Mouse (Mus musculus) forebrain, embryonic 12.5 days (tissue): ENCODE data around the gene Dock1. TPM values are rescaled to one million over a fixed set of nuclear protein-coding genes. Genes with fewer than 3 reads are reported as not detected.
A peak's percentile ranks its signal among the peaks of the same experiment; 100 is the strongest.

Experiments
- ATAC-seq: fragments of 200-750 bp; cut with Nextera tagmentation; 2 replicates; pipeline ENCODE4 v1.8.0; 2017; ENCODE audit warnings: moderate TSS enrichment; ENCODE audit not compliant: low FRiP score
- H3K27ac ChIP-seq: fragments of 300-500 bp; sonication (generic); 2 replicates; pipeline ENCODE4 v1.5.1; 2016; ENCODE audit warnings: mild to moderate bottlenecking
- H3K27me3 ChIP-seq: fragments of 300-500 bp; sonication (generic); 2 replicates; pipeline ENCODE4 v1.6.1; 2016; ENCODE audit warnings: mild to moderate bottlenecking
- H3K36me3 ChIP-seq: fragments of 300-500 bp; sonication (generic); replicated peaks from 2 replicates; pipeline ENCODE4 v1.6.1; 2016; ENCODE audit warnings: mild to moderate bottlenecking
- H3K4me1 ChIP-seq: fragments of 300-500 bp; sonication (generic); 2 replicates; pipeline ENCODE4 v1.6.1; 2016
- H3K4me2 ChIP-seq: fragments of 300-500 bp; sonication (generic); 2 replicates; pipeline ENCODE4 v1.6.1; 2016; ENCODE audit warnings: mild to moderate bottlenecking, moderate library complexity
- H3K4me3 ChIP-seq: fragments of 300-500 bp; sonication (generic); replicated peaks from 2 replicates; pipeline ENCODE4 v1.5.1; 2016; ENCODE audit warnings: mild to moderate bottlenecking
- H3K9ac ChIP-seq: fragments of 300-500 bp; sonication (generic); 2 replicates; pipeline ENCODE4 v1.6.1; 2016; ENCODE audit warnings: mild to moderate bottlenecking
- H3K9me3 ChIP-seq: fragments of 300-500 bp; sonication (generic); 2 replicates; pipeline ENCODE4 v1.6.1; 2016
- whole genome bisulfite sequencing: fragments of 180-500 bp; shearing (Covaris S2); methylation state at CpG from one replicate; pipeline ENCODE4 v1.1.7; 2016; 5-methylcytosine and 5-hydroxymethylcytosine counted together
- polyA plus RNA-seq: library from polyadenylated mRNA; unstranded; fragments of >200 nt; fragmentation: Nextera tagmentation; extraction: Ambion mirVana; gene quantifications from 2 replicates; pipeline ENCODE4 v1.2.1, GENCODE M21; 2016

The Dock1 gene
- polyA plus RNA-seq, result 23.3 and 24.4 TPM in 2 replicates

GRCm38 (mm10) chr7:134670312-134671002, at the start of gene Dock1:
TSS of gene Dock1 (plus strand) at chr7:134670654.
- peak; percentile 88 for ATAC-seq
- Histone ChIP-seq H3K4me2 (peak within 1 kb of the TSS; percentile 92), H3K9ac (peak within 1 kb of the TSS; percentile 80), H3K27ac (peak within 1 kb of the TSS; percentile 42; the same call in 1 of the 2 replicates), H3K9me3 (no peaks in the 10 kb centered on the region), H3K4me1 (peaks cover 21% of the 10 kb centered on the region), H3K36me3 (no peaks in the 10 kb centered on the region), H3K4me3 (peak within 1 kb of the TSS; percentile 58), H3K27me3 (peaks cover 26% of the 10 kb centered on the region)
- 2% methylated on average over 61 of the region's 77 CpGs for WGBS

GRCm38 (mm10) chr7:134627906-134628305, 42.5 kb upstream of the Dock1 start:
- H3K27me3 ChIP-seq, result no peaks in the 10 kb centered on the region

GRCm38 (mm10) chr7:134650246-134650830, 20.1 kb upstream of the Dock1 start:
- Histone ChIP-seq H3K9ac (no peak overlapping the region), H3K4me2 (no peak overlapping the region), H3K4me1 (no peaks in the 10 kb centered on the region), H3K36me3 (no peaks in the 10 kb centered on the region), H3K27me3 (no peaks in the 10 kb centered on the region), H3K4me3 (no peak overlapping the region), H3K27ac (no peak overlapping the region), H3K9me3 (no peaks in the 10 kb centered on the region)
- WGBS, result 90% methylated on average over 8 of the region's 8 CpGs
- no peak for ATAC-seq

More at GRCm38 (mm10) chr7:134627906-134628305, 42.5 kb upstream of the Dock1 start:
- Histone ChIP-seq H3K9me3 (no peaks in the 10 kb centered on the region), H3K27ac (no peak overlapping the region), H3K9ac (no peak overlapping the region), H3K4me1 (no peaks in the 10 kb centered on the region), H3K4me3 (no peak overlapping the region), H3K36me3 (no peaks in the 10 kb centered on the region), H3K4me2 (no peak overlapping the region)
- no peak for ATAC-seq
- 87% methylated on average over 4 of the region's 4 CpGs for WGBS

GRCm38 (mm10) chr7:134651071-134651470, 19.4 kb upstream of the Dock1 start:
- Histone ChIP-seq H3K4me2 (no peak overlapping the region), H3K9me3 (no peaks in the 10 kb centered on the region), H3K9ac (no peak overlapping the region), H3K4me3 (no peak overlapping the region), H3K27me3 (no peaks in the 10 kb centered on the region), H3K36me3 (no peaks in the 10 kb centered on the region), H3K4me1 (no peaks in the 10 kb centered on the region), H3K27ac (no peak overlapping the region)
- no peak for ATAC-seq
- WGBS, result 69% methylated on average over 3 of the region's 3 CpGs

GRCm38 (mm10) chr7:134663241-134663640, 7.2 kb upstream of the Dock1 start:
- Histone ChIP-seq H3K9ac (no peak overlapping the region), H3K4me2 (no peak overlapping the region), H3K4me1 (peaks cover 3% of the 10 kb centered on the region; the same call in 1 of the 2 replicates), H3K36me3 (no peaks in the 10 kb centered on the region), H3K4me3 (no peak overlapping the region), H3K27me3 (0 out of 2 replicates have a peak, but pooled peaks cover under 1% of the 10 kb centered on the region), H3K9me3 (peaks cover 5% of the 10 kb centered on the region; the same call in 1 of the 2 replicates), H3K27ac (no peak overlapping the region)
- 0 out of 2 replicates have a peak, but pooled peaks have one; percentile 17 for ATAC-seq
- 25% methylated on average over 2 of the region's 2 CpGs for WGBS

GRCm38 (mm10) chr7:134665642-134666282, 4.7 kb upstream of the Dock1 start:
- 87% methylated on average over 5 of the region's 5 CpGs for WGBS
- no peak overlapping the region for H3K4me3 ChIP-seq
- no peak overlapping the region for H3K9ac ChIP-seq
- no peak for ATAC-seq
- H3K27me3 ChIP-seq, result peaks cover 23% of the 10 kb centered on the region
- no peak overlapping the region for H3K27ac ChIP-seq
- H3K4me1 ChIP-seq, result peaks cover 9% of the 10 kb centered on the region
- no peaks in the 10 kb centered on the region for H3K9me3 ChIP-seq
- H3K4me2 ChIP-seq, result no peak overlapping the region
- no peaks in the 10 kb centered on the region for H3K36me3 ChIP-seq

- H3K4me1 ChIP-seq, result peaks cover 22% of the 10 kb centered on the region
- no peak overlapping the region for H3K4me3 ChIP-seq
- H3K9me3 ChIP-seq, result no peaks in the 10 kb centered on the region
- H3K27ac ChIP-seq, result no peak overlapping the region
- no peaks in the 10 kb centered on the region for H3K36me3 ChIP-seq
- ATAC-seq, result no peak
- no peak overlapping the region for H3K4me2 ChIP-seq
- WGBS, result 86% methylated on average over 4 of the region's 4 CpGs
- H3K9ac ChIP-seq, result no peak overlapping the region
- H3K27me3 ChIP-seq, result peaks cover 26% of the 10 kb centered on the region
Measured at GRCm38 (mm10) chr7:134667271-134667702, 3.2 kb upstream of the Dock1 start.

- Histone ChIP-seq H3K27ac (no peak overlapping the region), H3K9ac (peak overlapping the region; percentile 80; the same call in 1 of the 2 replicates), H3K4me1 (peaks cover 21% of the 10 kb centered on the region), H3K9me3 (no peaks in the 10 kb centered on the region), H3K4me2 (peak overlapping the region; percentile 92), H3K4me3 (peak overlapping the region; percentile 58), H3K36me3 (no peaks in the 10 kb centered on the region), H3K27me3 (peaks cover 26% of the 10 kb centered on the region)
- ATAC-seq, result no peak
- WGBS, result 92% methylated on average over 14 of the region's 14 CpGs
Measured at GRCm38 (mm10) chr7:134669474-134670311, 761 bp upstream of the Dock1 start.

- Histone ChIP-seq H3K4me1 (peaks cover 21% of the 10 kb centered on the region), H3K27ac (peak overlapping the region; percentile 42; the same call in 1 of the 2 replicates)
Measured at GRCm38 (mm10) chr7:134671003-134671461, 578 bp downstream of the Dock1 start.

GRCm38 (mm10) chr7:134671467-134671901, 1.0 kb downstream of the Dock1 start:
- no peak for ATAC-seq
- Histone ChIP-seq H3K9me3 (no peaks in the 10 kb centered on the region), H3K27me3 (peaks cover 26% of the 10 kb centered on the region), H3K9ac (peak overlapping the region; percentile 80), H3K4me3 (peak overlapping the region; percentile 58), H3K27ac (0 out of 2 replicates have a peak overlapping the region, but pooled peaks have one; percentile 42), H3K36me3 (no peaks in the 10 kb centered on the region), H3K4me2 (peak overlapping the region; percentile 92), H3K4me1 (peaks cover 21% of the 10 kb centered on the region)
- 41% methylated on average over 7 of the region's 7 CpGs for whole genome bisulfite sequencing

More at GRCm38 (mm10) chr7:134671003-134671461, 578 bp downstream of the Dock1 start:
- Histone ChIP-seq H3K9me3 (no peaks in the 10 kb centered on the region), H3K36me3 (no peaks in the 10 kb centered on the region), H3K9ac (peak overlapping the region; percentile 80), H3K27me3 (peaks cover 26% of the 10 kb centered on the region), H3K4me3 (peak overlapping the region; percentile 58), H3K4me2 (peak overlapping the region; percentile 92)
- peak; percentile 55; the same call in 1 of the 2 replicates for ATAC-seq
- WGBS, result 1% methylated on average over 28 of the region's 28 CpGs

GRCm38 (mm10) chr7:134673135-134673534, 2.7 kb downstream of the Dock1 start:
- H3K4me1 ChIP-seq, result peaks cover 23% of the 10 kb centered on the region
- no peak overlapping the region for H3K9ac ChIP-seq
- H3K27me3 ChIP-seq, result peaks cover 26% of the 10 kb centered on the region
- no peak for ATAC-seq
- H3K4me3 ChIP-seq, result no peak overlapping the region
- H3K9me3 ChIP-seq, result no peaks in the 10 kb centered on the region
- 83% methylated on average over 5 of the region's 5 CpGs for WGBS
- no peak overlapping the region for H3K4me2 ChIP-seq
- no peaks in the 10 kb centered on the region for H3K36me3 ChIP-seq
- no peak overlapping the region for H3K27ac ChIP-seq
